Mouse (Mus musculus) stomach, postnatal 0 days (tissue): ENCODE data around the gene Tyw5.

Experiments
- CTCF ChIP-seq: IDR thresholded peaks from 2 replicates; pipeline ENCODE4 v1.5.1; 2016; ENCODE audit warnings: antibody characterized with exemption, low read depth, mild to moderate bottlenecking, moderate library complexity
- EP300 ChIP-seq: optimal IDR thresholded peaks from 2 replicates; pipeline ENCODE3; 2016; ENCODE audit warnings: antibody characterized with exemption

GRCm38 (mm10) chr1:57370451-57370850 lies 36.5 kb downstream of the Tyw5 start:
- TF ChIP-seq CTCF (no peak), EP300 (no peak)
